Mouse (Mus musculus) ES-Bruce4 (cell line): ENCODE results near the gene Myo10.

Experiments
- CTCF ChIP-seq: IDR thresholded peaks from one replicate; pipeline ENCODE4 v1.8.1; 2011; ENCODE audit warnings: low read depth, low read length
- POLR2A ChIP-seq: IDR thresholded peaks from one replicate; pipeline ENCODE4 v1.8.1; 2011; ENCODE audit warnings: low read length; ENCODE audit not compliant: insufficient read depth

GRCm38 (mm10) chr15:25817191-25817590 is 194.9 kb downstream of the Myo10 start:
- no peak for TF ChIP-seq POLR2A
- TF ChIP-seq CTCF: no peak
